Mouse (Mus musculus) G1E (cell line): ENCODE data around the gene Mccc1.

ENCODE experiments used
- CTCF ChIP-seq: IDR thresholded peaks from 2 replicates; pipeline ENCODE4 v1.5.1; 2012; ENCODE audit warnings: low read depth, low read length, inconsistent platforms, mixed read lengths
- GATA1 ChIP-seq: IDR thresholded peaks from 2 replicates; pipeline ENCODE4 v1.6.1; 2012; ENCODE audit warnings: borderline replicate concordance, low read length, inconsistent platforms, mixed read lengths
- POLR2AphosphoS5 ChIP-seq: IDR thresholded peaks from 2 replicates; pipeline ENCODE4 v1.6.1; 2012; ENCODE audit warnings: low read depth, low read length, inconsistent platforms; ENCODE audit not compliant: insufficient replicate concordance
- TAL1 ChIP-seq: conservative IDR thresholded peaks from 2 replicates; pipeline ENCODE4 v1.6.1; 2012; ENCODE audit warnings: low read depth, low read length, inconsistent platforms, mixed read lengths

- TF ChIP-seq CTCF (no peak), GATA1 (no peak), POLR2AphosphoS5 (no peak), TAL1 (peak; percentile 92)
These were observed 77.0 kb downstream of the Mccc1 start for GRCm38 (mm10) chr3:35923495-35923894.
